Mouse (Mus musculus): ENCODE measurements around the gene Mrps35. TPM values are rescaled to one million over a fixed set of nuclear protein-coding genes. Genes with fewer than 3 reads are reported as not detected.

The Mrps35 gene
- polyA plus RNA-seq (2012; rRNA removed), result 8.4 and 9.4 TPM in 2 replicates

DNA sequence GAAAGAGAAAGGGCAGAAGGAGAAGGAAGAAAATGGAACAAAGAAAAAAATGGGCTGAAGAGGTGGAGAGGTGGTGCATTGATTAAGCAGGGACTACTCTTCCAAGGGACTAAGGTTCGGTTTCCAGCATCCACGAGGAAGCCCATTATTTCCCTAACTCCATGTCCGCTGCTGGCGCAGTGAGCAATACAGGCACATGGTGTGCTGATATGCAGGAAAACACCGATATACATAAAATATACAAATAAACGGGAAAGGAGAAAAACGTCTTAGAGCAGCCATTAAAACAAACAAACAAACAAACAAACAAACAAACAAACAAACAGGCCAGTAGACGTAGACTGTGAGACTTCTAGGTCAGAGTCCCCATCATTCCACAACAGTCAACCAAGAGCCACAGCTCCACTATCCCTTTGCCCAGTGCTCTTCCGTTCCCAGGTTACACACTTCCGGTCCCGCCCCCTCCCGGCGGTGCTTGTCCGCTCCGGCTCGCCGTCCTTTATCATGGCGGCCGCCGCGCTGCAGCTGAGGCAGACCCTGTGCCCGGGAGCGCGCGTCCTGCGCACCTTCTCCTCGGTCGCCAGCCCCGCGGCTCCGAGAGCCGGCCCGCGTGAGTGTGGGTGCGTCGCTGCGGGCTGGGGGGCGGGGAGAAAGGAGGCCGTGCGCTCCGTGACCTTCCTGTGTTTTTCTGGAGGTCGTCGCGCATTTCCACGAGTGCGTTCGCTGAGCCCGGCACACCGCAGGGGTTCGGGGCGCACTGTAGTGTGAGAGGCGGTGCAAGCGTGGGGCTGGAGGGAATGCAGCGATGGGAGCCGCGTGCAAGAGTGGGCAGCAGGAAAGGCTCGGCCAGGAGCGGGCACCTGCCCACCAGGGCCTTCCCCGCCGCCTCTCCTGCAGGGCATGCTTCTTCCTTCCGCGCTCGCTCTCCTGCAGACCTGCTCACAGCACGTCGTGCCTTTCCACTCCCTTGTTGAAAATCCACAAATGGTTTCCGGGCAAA lies at the start of gene Mrps35:
Mrps35 (plus strand) TSS at position 474 of the 1,000 bp plus-strand sequence.
- Histone ChIP-seq H3K36me3 (ENCODE audit: control insufficient read depth, insufficient read depth, low read length) (no peaks in the 10 kb centered on the region), H3K27me3 (ENCODE audit: control insufficient read depth, insufficient read depth, low read length) (no peaks in the 10 kb centered on the region), H3K27ac (ENCODE audit: control insufficient read depth, insufficient read depth, low read length) (no peak within 1 kb of the TSS; the same call in 1 of the 2 replicates), H3K4me1 (replicated peaks; ENCODE audit: control insufficient read depth, insufficient read depth, low read length) (peaks cover 4% of the 10 kb centered on the region), H3K4me3 (ENCODE audit: control insufficient read depth, insufficient read depth, low read length) (peak within 1 kb of the TSS; percentile 85)
- DNase-seq, result peak; percentile 90
- TF ChIP-seq CTCF (IDR thresholded peaks at IDR 0.05; ENCODE audit: borderline replicate concordance, control insufficient read depth, extremely low read depth, insufficient read depth, low read length, poor library complexity) (peak; percentile 31; the same call in 1 of the 2 replicates), POLR2A (IDR thresholded peaks at IDR 0.05; ENCODE audit: control insufficient read depth, extremely low read depth, insufficient read depth, low read length, poor library complexity) (peak; percentile 91)
- WGBS, result 5% methylated on average over 66 of the region's 66 CpGs

DNA sequence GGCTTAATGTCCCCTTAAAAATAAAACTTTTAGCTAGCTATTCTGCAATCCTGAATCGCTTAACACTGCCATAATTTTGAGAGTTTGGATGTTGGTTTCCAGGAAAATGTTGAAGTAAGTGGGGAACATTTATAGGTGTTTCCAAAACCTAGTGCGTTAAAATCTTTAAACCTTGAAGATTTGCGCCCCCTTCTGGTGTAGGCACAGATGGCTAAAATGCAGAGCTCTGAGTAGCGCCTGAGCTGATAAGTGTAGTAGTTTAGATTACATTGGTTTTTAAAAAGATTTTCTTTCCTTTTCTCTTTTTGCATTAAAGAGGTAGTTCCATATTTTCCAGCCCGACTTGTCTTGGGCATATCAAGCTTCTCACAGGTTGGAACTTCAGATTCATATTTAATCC lies 48.3 kb upstream of the Mrps35 start:
- WGBS, result 44% methylated on average over 5 of the region's 5 CpGs

DNA sequence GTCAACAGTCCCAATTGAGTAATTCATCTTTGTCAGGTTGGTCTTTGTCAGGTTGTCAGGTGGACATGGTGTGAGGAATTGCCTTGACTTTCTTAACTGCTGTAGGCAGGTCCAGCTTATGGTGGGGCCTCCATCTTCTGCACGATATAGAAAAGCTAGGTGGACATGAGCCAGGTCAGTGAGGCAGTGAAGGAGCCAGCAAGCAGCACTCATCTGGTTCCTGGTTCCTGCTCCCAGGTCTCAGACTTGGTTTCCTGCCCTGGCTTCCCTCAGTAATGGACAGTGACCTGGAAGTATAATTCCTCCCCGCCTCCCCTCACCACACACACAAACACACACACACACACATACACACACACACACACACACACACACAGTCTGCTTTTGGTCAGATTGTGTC lies 47.2 kb upstream of the Mrps35 start:
- no peak for DNase-seq

More for the DNA sequence above, 48.3 kb upstream of the Mrps35 start:
- TF ChIP-seq POLR2A (IDR thresholded peaks at IDR 0.05; ENCODE audit: control insufficient read depth, extremely low read depth, insufficient read depth, low read length, poor library complexity) (no peak), CTCF (IDR thresholded peaks at IDR 0.05; ENCODE audit: borderline replicate concordance, control insufficient read depth, extremely low read depth, insufficient read depth, low read length, poor library complexity) (no peak)
- Histone ChIP-seq H3K36me3 (ENCODE audit: control insufficient read depth, insufficient read depth, low read length) (no peaks in the 10 kb centered on the region), H3K4me1 (replicated peaks; ENCODE audit: control insufficient read depth, insufficient read depth, low read length) (no peaks in the 10 kb centered on the region), H3K4me3 (ENCODE audit: control insufficient read depth, insufficient read depth, low read length) (no peak overlapping the region), H3K27me3 (ENCODE audit: control insufficient read depth, insufficient read depth, low read length) (no peaks in the 10 kb centered on the region), H3K27ac (ENCODE audit: control insufficient read depth, insufficient read depth, low read length) (no peak overlapping the region)
- DNase-seq, result peak; percentile 50

DNA sequence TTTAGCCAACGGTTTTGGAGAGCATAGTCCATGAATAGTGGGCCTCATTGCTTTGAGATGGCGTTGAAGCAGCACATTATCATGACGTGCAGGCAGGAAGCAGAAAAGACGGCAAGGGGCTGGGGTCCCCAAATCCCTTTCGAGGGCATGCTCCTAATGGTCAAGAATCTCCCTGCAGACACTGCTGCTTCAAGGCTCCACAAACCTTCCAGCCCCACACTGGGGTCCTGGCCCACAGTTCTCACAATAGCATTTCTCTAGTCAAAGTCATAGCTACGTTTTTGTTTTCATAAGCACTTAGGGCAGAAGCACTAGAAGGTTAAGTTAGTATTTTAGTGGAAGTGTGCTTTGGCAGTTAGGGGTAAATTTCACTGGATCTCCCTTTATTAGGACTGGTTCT lies 46.7 kb upstream of the Mrps35 start:
- no peaks in the 10 kb centered on the region for H3K36me3 ChIP-seq (ENCODE audit: control insufficient read depth, insufficient read depth, low read length)
- DNase-seq, result no peak
- H3K4me1 ChIP-seq (replicated peaks; ENCODE audit: control insufficient read depth, insufficient read depth, low read length), result no peaks in the 10 kb centered on the region
- 97% methylated on average over 6 of the region's 6 CpGs for WGBS
- TF ChIP-seq POLR2A (IDR thresholded peaks at IDR 0.05; ENCODE audit: control insufficient read depth, extremely low read depth, insufficient read depth, low read length, poor library complexity) (no peak), CTCF (IDR thresholded peaks at IDR 0.05; ENCODE audit: borderline replicate concordance, control insufficient read depth, extremely low read depth, insufficient read depth, low read length, poor library complexity) (no peak)
- H3K4me3 ChIP-seq (ENCODE audit: control insufficient read depth, insufficient read depth, low read length), result no peak overlapping the region
- no peaks in the 10 kb centered on the region for H3K27me3 ChIP-seq (ENCODE audit: control insufficient read depth, insufficient read depth, low read length)
- no peak overlapping the region for H3K27ac ChIP-seq (ENCODE audit: control insufficient read depth, insufficient read depth, low read length)

More for the DNA sequence above, 47.2 kb upstream of the Mrps35 start:
- no peaks in the 10 kb centered on the region for H3K4me1 ChIP-seq (replicated peaks; ENCODE audit: control insufficient read depth, insufficient read depth, low read length)
- no peaks in the 10 kb centered on the region for H3K36me3 ChIP-seq (ENCODE audit: control insufficient read depth, insufficient read depth, low read length)
- H3K4me3 ChIP-seq (ENCODE audit: control insufficient read depth, insufficient read depth, low read length), result no peak overlapping the region
- WGBS, result 93% methylated on average over 2 of the region's 2 CpGs
- no peaks in the 10 kb centered on the region for H3K27me3 ChIP-seq (ENCODE audit: control insufficient read depth, insufficient read depth, low read length)
- no peak for TF ChIP-seq CTCF (IDR thresholded peaks at IDR 0.05; ENCODE audit: borderline replicate concordance, control insufficient read depth, extremely low read depth, insufficient read depth, low read length, poor library complexity)
- TF ChIP-seq POLR2A (IDR thresholded peaks at IDR 0.05; ENCODE audit: control insufficient read depth, extremely low read depth, insufficient read depth, low read length, poor library complexity), result no peak
- no peak overlapping the region for H3K27ac ChIP-seq (ENCODE audit: control insufficient read depth, insufficient read depth, low read length)

DNA sequence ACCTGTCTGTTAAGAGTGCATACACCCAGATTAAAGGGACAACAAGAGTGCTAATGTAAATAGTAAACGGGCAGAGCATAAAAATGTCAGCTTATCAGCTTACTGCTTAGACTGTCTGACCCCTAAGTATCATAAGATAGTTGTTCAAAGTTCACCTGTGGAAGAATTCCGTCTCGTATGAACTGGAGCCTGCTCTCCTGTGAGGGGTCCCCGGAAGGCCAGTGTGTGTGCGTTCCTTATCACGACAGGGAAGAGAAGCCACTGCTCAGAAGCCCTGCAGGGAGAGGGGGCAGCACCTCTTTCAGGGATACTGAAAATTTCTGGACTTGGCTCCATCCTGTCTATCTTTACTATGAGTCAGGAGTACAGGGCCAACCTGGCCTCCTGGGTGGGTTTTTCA lies 45.6 kb upstream of the Mrps35 start:
- no peaks in the 10 kb centered on the region for H3K36me3 ChIP-seq (ENCODE audit: control insufficient read depth, insufficient read depth, low read length)
- TF ChIP-seq POLR2A (IDR thresholded peaks at IDR 0.05; ENCODE audit: control insufficient read depth, extremely low read depth, insufficient read depth, low read length, poor library complexity), result no peak
- TF ChIP-seq CTCF (IDR thresholded peaks at IDR 0.05; ENCODE audit: borderline replicate concordance, control insufficient read depth, extremely low read depth, insufficient read depth, low read length, poor library complexity), result no peak

GRCm38 (mm10) chr6:146998710-146999109 lies 43.9 kb upstream of the Mrps35 start:
- 97% methylated on average over 4 of the region's 4 CpGs for WGBS
- TF ChIP-seq CTCF (IDR thresholded peaks at IDR 0.05; ENCODE audit: borderline replicate concordance, control insufficient read depth, extremely low read depth, insufficient read depth, low read length, poor library complexity) (no peak), POLR2A (IDR thresholded peaks at IDR 0.05; ENCODE audit: control insufficient read depth, extremely low read depth, insufficient read depth, low read length, poor library complexity) (no peak)
- Histone ChIP-seq H3K4me1 (replicated peaks; ENCODE audit: control insufficient read depth, insufficient read depth, low read length) (no peaks in the 10 kb centered on the region), H3K27ac (ENCODE audit: control insufficient read depth, insufficient read depth, low read length) (no peak overlapping the region), H3K36me3 (ENCODE audit: control insufficient read depth, insufficient read depth, low read length) (no peaks in the 10 kb centered on the region), H3K4me3 (ENCODE audit: control insufficient read depth, insufficient read depth, low read length) (no peak overlapping the region), H3K27me3 (ENCODE audit: control insufficient read depth, insufficient read depth, low read length) (no peaks in the 10 kb centered on the region)
- no peak for DNase-seq

More for the DNA sequence above, 45.6 kb upstream of the Mrps35 start:
- Histone ChIP-seq H3K4me3 (ENCODE audit: control insufficient read depth, insufficient read depth, low read length) (no peak overlapping the region), H3K27me3 (ENCODE audit: control insufficient read depth, insufficient read depth, low read length) (no peaks in the 10 kb centered on the region), H3K4me1 (replicated peaks; ENCODE audit: control insufficient read depth, insufficient read depth, low read length) (no peaks in the 10 kb centered on the region), H3K27ac (ENCODE audit: control insufficient read depth, insufficient read depth, low read length) (no peak overlapping the region)
- WGBS, result 95% methylated on average over 6 of the region's 6 CpGs
- no peak for DNase-seq
